Mouse (Mus musculus) midbrain, embryonic 16.5 days (tissue): ENCODE measurements around the gene Gm20388. TPM values are rescaled to one million over a fixed set of nuclear protein-coding genes. Genes with fewer than 3 reads are reported as not detected.
"Not testable (repeated sequence)": the region's sequence is repeated elsewhere in the genome, so short reads cannot be mapped to it uniquely, and the experiment has no call there.

Source experiments
- ATAC-seq: fragments of 200-750 bp; cut with Nextera tagmentation; 2 replicates; pipeline ENCODE4 v1.8.0; 2017; ENCODE audit warnings: moderate TSS enrichment
- H3K27ac ChIP-seq: fragments of 300-500 bp; sonication (generic); 2 replicates; pipeline ENCODE4 v1.5.1; 2014; ENCODE audit warnings: mild to moderate bottlenecking, low read length, mixed read lengths
- H3K27me3 ChIP-seq: fragments of 300-500 bp; sonication (generic); 2 replicates; pipeline ENCODE4 v1.6.1; 2014; ENCODE audit warnings: low read depth, low read length, mixed read lengths; ENCODE audit not compliant: control insufficient read depth, insufficient read depth
- H3K36me3 ChIP-seq: fragments of 300-500 bp; sonication (generic); 2 replicates; pipeline ENCODE4 v1.6.1; 2014; ENCODE audit warnings: mild to moderate bottlenecking, low read length, moderate library complexity, mixed read lengths; ENCODE audit not compliant: control insufficient read depth, insufficient read depth
- H3K4me1 ChIP-seq: fragments of 300-500 bp; sonication (generic); 2 replicates; pipeline ENCODE4 v1.6.1; 2014; ENCODE audit warnings: mild to moderate bottlenecking, low read length, mixed read lengths; ENCODE audit not compliant: control insufficient read depth, insufficient read depth
- H3K4me2 ChIP-seq: fragments of 300-500 bp; sonication (generic); 2 replicates; pipeline ENCODE4 v1.6.1; 2014; ENCODE audit warnings: mild to moderate bottlenecking, low read length, mixed read lengths
- H3K4me3 ChIP-seq: fragments of 300-500 bp; sonication (generic); 2 replicates; pipeline ENCODE4 v1.5.1; 2014; ENCODE audit warnings: low read depth, mild to moderate bottlenecking, low read length, moderate library complexity, mixed read lengths
- H3K9ac ChIP-seq: fragments of 300-500 bp; sonication (generic); 2 replicates; pipeline ENCODE4 v1.6.1; 2014; ENCODE audit warnings: low read depth, low read length, mixed read lengths
- H3K9me3 ChIP-seq: fragments of 300-500 bp; sonication (generic); replicated peaks from 2 replicates; pipeline ENCODE4 v1.6.1; 2014; ENCODE audit warnings: mild to moderate bottlenecking, low read length, mixed read lengths; ENCODE audit not compliant: control insufficient read depth, poor library complexity, severe bottlenecking
- WGBS: fragments of 180-500 bp; shearing (Covaris S2); extraction: QIAGEN DNeasy Blood & Tissue Kit; methylation state at CpG from one replicate; pipeline ENCODE4 v1.1.7; 2014; 5-methylcytosine and 5-hydroxymethylcytosine counted together
- polyA plus RNA-seq: library from polyadenylated mRNA; unstranded; fragments of >200 nt; fragmentation: Nextera tagmentation; extraction: Ambion mirVana; gene quantifications from 2 replicates; pipeline ENCODE4 v1.2.1, GENCODE M21; 2015

Gene Gm20388
- polyA plus RNA-seq, 1 experiment from 2014 or later: 7.5 TPM

DNA sequence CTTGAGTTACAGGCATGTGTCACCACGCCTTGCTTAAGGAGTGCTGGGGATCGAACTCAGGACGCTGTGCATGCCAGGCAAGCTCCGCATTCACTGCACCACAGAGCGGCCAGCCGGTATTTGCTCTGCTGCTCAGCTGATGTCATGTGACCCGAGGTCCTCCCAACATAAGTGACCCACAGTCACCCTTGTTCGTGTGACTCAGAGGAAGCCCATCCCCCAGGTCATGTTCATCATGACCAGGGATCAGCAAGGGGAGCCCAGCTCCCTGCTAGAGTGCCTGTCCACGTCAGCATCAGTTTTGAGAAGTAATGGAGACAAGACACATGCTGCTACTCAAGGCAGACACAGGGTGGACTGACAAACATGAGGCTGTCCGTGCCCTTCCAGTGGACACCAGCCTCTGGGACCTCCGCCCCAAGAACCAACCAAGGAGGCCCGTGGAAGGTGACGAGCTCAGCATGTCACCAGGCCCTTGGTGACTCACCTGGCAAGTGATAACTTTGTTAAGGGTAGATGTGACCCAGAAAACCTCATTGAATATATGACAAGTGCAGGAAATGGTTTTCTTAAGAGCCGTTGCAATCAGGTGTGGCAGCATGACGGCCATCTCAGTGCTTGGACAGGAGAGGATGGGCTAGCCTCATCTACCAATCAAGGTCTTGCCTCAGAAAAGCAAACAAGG is 805.5 kb downstream of the Gm20388 start:
- Histone ChIP-seq H3K27me3 (no peaks in the 10 kb centered on the region), H3K9me3 (no peaks in the 10 kb centered on the region), H3K36me3 (no peaks in the 10 kb centered on the region), H3K4me2 (no peak overlapping the region), H3K27ac (no peak overlapping the region), H3K9ac (no peak overlapping the region), H3K4me3 (no peak overlapping the region), H3K4me1 (no peaks in the 10 kb centered on the region)
- ATAC-seq: no peak
- 81% methylated on average over 15 of the region's 15 CpGs for WGBS

DNA sequence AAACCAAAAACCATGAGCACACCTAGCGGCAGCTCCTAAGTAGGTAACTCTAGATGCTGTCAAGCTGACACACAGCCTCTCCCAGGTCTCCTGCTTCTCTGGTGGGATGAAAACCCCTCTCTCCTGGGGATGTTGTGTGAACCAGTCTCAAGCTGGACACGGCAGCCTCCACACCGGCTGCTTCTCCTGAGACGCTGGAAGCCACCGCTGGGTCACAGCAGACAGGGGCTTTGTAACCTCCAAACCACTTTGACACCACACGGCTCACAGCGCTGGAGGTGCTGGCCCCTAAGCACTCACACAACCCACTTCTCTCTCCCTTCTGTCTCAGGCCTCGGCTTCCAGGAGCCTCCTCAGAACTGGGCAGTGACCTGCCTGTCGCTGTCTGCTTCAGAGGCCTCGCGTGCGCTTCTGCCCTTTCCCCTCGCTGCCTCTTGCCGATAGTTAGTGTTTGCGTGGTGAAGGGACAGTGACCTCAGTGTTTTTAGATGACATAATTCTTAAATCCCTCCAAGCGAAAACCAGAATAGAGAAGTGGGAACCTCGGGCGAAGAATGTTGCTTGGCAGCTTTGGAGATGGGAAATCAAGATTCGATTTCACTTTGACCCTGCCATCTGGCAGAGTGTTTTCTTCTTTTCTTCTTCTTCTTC is 809.1 kb downstream of the Gm20388 start:
- no peaks in the 10 kb centered on the region for H3K4me1 ChIP-seq
- no peaks in the 10 kb centered on the region for H3K27me3 ChIP-seq
- H3K4me3 ChIP-seq: no peak overlapping the region
- no peak overlapping the region for H3K9ac ChIP-seq
- H3K27ac ChIP-seq: no peak overlapping the region
- H3K9me3 ChIP-seq: no peaks in the 10 kb centered on the region; the same call in 1 of the 2 replicates
- ATAC-seq: no peak
- no peaks in the 10 kb centered on the region for H3K36me3 ChIP-seq
- 75% methylated on average over 19 of the region's 19 CpGs for WGBS
- H3K4me2 ChIP-seq: no peak overlapping the region

DNA sequence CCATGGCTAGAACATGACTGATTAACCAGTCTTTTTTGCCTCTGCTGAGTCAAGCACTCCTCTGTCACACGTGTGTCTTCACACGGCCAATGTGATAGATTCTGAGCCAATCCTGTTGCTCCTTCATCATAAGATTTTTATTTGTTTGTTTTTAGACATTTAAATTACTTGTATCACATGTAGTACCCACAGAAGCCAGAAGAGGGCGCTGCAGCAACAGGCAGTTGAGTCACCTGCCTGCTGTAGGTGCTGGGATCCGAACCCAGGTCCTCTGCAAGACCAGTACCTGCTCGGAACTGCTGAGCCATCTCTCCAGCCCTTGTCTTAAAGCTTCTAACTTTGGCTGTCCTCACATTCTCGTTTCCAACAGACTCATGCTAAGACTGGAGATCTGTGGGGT is 812.4 kb downstream of the Gm20388 start:
- WGBS: 76% methylated on average over 6 of the region's 6 CpGs
- Histone ChIP-seq H3K4me3 (no peak overlapping the region), H3K27me3 (no peaks in the 10 kb centered on the region), H3K4me1 (no peaks in the 10 kb centered on the region), H3K36me3 (no peaks in the 10 kb centered on the region), H3K27ac (no peak overlapping the region), H3K9ac (no peak overlapping the region), H3K9me3 (no peaks in the 10 kb centered on the region; the same call in 1 of the 2 replicates), H3K4me2 (no peak overlapping the region)
- no peak for ATAC-seq

- 90% methylated on average over 2 of the region's 4 CpGs for WGBS
- not testable (repeated sequence) for H3K36me3 ChIP-seq, H3K27ac ChIP-seq, H3K4me1 ChIP-seq, H3K9ac ChIP-seq, ATAC-seq, H3K27me3 ChIP-seq, H3K4me3 ChIP-seq, H3K9me3 ChIP-seq, H3K4me2 ChIP-seq
Observed at GRCm38 (mm10) chr8:120724096-120724495, 813.5 kb downstream of the Gm20388 start.

DNA sequence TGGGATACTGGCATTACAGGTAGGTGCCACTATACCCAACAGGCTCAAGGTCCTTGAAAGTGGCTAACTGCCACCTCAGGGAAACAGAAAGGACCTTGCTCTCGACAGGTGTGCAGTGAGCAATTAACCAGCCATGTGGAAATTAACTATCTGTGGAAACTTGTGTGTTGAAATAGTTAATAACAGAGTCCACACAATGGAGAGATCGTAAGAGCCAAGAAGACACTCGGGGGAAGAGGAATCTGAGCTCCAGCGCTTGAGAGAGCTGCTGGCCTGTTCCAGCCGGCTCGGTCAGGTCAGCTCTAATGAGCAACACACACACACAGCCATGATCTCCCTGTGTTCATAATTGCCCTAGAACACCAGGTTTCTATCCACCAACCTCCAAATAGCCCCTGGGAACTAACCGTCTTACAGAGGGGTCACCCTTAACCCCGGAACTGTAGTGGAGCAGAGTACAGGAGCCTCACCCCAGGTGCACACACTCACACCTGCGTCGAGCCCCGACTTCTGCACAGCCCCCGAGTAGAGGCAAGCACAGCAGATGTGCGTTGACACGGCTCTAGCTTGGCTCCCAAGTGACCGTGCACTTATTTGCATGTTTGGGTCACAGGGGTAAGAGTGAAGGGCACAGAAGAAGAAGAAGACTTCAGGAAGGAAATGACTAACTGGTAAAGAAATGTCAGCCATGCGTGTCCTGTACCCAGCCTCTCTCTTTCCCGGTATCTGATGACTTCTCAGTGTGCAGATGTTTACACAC is 814.4 kb downstream of the Gm20388 start:
- WGBS: 78% methylated on average over 17 of the region's 17 CpGs
- no peak for ATAC-seq

DNA sequence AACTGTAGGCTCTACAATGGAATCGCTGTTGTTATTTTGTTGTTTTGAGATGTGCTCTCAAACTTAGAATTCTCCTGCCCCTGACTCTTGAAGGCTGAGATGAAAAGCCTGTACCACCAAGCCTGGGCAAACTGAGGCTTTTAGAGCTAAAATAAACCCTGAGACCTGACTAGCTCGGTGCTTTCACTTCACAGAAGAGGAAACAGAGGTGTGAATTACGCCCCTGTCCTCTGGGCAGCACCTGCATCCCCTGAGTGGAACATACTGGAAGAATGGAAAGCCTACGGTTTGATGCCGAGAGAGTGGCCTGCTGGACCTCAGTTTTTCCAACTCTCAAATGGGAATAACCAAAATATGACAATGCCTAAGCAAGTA is 814.9 kb downstream of the Gm20388 start:
- Histone ChIP-seq H3K36me3 (no peaks in the 10 kb centered on the region), H3K9me3 (no peaks in the 10 kb centered on the region; the same call in 1 of the 2 replicates), H3K27ac (no peak overlapping the region), H3K4me2 (no peak overlapping the region), H3K4me3 (no peak overlapping the region), H3K4me1 (no peaks in the 10 kb centered on the region), H3K27me3 (no peaks in the 10 kb centered on the region), H3K9ac (no peak overlapping the region)
- ATAC-seq: no peak
- WGBS: 92% methylated on average over 5 of the region's 5 CpGs

More for the DNA sequence above, 814.4 kb downstream of the Gm20388 start:
- Histone ChIP-seq H3K9ac (no peak overlapping the region), H3K4me2 (no peak overlapping the region), H3K27me3 (no peaks in the 10 kb centered on the region), H3K9me3 (no peaks in the 10 kb centered on the region; the same call in 1 of the 2 replicates), H3K36me3 (no peaks in the 10 kb centered on the region), H3K27ac (no peak overlapping the region), H3K4me3 (no peak overlapping the region), H3K4me1 (no peaks in the 10 kb centered on the region)

GRCm38 (mm10) chr8:120726051-120726450 is 815.4 kb downstream of the Gm20388 start:
- no peaks in the 10 kb centered on the region for H3K36me3 ChIP-seq
- H3K4me2 ChIP-seq: no peak overlapping the region
- WGBS: 80% methylated on average over 5 of the region's 5 CpGs
- no peaks in the 10 kb centered on the region for H3K27me3 ChIP-seq
- ATAC-seq: no peak
- no peaks in the 10 kb centered on the region; the same call in 1 of the 2 replicates for H3K9me3 ChIP-seq
- H3K4me1 ChIP-seq: no peaks in the 10 kb centered on the region
- no peak overlapping the region for H3K4me3 ChIP-seq
- no peak overlapping the region for H3K27ac ChIP-seq
- H3K9ac ChIP-seq: no peak overlapping the region

GRCm38 (mm10) chr8:120728488-120729160 is 818.0 kb downstream of the Gm20388 start:
- WGBS: 77% methylated on average over 9 of the region's 9 CpGs

More at GRCm38 (mm10) chr8:120728488-120729160, 818.0 kb downstream of the Gm20388 start:
- Histone ChIP-seq H3K4me3 (no peak overlapping the region), H3K4me1 (peaks cover 3% of the 10 kb centered on the region; the same call in 1 of the 2 replicates), H3K27me3 (peaks cover 5% of the 10 kb centered on the region; the same call in 1 of the 2 replicates), H3K4me2 (no peak overlapping the region), H3K9me3 (no peaks in the 10 kb centered on the region), H3K27ac (no peak overlapping the region), H3K36me3 (no peaks in the 10 kb centered on the region), H3K9ac (no peak overlapping the region)
- ATAC-seq: no peak
